Mouse (Mus musculus) left cerebral cortex, adult 11 months (tissue): ENCODE measurements around the gene Adam10.

Experiments
- DNase-seq: peaks from one replicate; pipeline ENCODE4 v3.0.0; 2022; ENCODE audit warnings: low spot score

The Adam10 gene

DNA sequence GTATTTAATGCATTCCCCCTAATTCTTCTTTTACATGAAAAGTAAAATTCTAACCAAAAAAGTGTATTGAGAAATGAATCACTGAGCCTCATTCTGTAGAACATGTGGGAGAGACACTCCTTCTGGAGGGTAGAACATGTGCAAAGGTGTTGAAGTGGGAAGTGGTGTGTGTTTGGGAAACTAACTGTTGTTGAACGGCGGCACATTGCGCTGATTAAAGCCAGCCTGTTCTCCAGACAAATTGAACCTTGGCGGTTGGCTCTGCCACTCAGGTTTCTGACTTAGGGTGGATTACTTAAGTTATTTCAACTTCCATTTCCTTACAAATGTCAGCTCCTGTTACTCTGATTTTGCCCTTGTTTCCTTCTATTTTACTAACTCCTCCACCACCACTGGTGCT, 5.1 kb upstream of the Adam10 start:
- no peak for DNase-seq

DNA sequence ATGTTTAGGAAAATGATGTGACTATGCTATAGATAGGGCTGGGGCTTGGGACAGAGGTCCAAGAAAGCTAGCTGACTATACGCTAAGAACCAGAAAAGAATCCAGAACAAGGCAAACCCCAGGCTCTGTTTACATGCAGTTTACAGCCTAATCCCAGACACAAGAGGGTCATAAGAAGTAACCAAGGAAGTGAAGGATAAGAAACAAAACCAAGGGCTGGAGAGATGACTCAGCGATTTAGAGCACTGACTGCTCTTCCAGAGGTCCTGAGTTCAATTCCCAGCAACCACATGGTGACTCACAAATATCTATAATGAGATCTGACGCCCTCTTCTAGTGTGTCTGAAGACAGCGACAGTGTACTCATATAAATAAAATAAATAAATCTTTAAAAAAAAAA, 3.7 kb upstream of the Adam10 start:
- no peak for DNase-seq

DNA sequence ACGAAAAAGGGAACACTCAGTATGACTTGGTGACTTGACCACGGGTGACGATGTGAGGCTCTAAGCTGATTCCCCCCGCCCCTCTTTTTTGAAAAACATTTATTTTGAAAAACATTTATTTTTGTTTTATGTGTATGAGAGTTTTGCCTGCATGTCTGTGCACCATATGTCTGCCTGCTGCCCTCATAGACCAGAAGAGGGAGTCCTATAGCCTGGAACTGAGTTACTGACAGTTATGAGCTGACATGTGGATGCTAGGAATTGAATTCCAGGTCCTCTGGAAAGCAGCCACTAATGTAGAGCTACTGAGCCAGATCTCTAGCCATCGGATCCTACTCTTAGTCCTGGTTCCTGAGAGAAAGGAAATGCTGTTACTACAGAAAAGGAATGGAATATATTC, 2.8 kb upstream of the Adam10 start:
- no peak for DNase-seq

DNA sequence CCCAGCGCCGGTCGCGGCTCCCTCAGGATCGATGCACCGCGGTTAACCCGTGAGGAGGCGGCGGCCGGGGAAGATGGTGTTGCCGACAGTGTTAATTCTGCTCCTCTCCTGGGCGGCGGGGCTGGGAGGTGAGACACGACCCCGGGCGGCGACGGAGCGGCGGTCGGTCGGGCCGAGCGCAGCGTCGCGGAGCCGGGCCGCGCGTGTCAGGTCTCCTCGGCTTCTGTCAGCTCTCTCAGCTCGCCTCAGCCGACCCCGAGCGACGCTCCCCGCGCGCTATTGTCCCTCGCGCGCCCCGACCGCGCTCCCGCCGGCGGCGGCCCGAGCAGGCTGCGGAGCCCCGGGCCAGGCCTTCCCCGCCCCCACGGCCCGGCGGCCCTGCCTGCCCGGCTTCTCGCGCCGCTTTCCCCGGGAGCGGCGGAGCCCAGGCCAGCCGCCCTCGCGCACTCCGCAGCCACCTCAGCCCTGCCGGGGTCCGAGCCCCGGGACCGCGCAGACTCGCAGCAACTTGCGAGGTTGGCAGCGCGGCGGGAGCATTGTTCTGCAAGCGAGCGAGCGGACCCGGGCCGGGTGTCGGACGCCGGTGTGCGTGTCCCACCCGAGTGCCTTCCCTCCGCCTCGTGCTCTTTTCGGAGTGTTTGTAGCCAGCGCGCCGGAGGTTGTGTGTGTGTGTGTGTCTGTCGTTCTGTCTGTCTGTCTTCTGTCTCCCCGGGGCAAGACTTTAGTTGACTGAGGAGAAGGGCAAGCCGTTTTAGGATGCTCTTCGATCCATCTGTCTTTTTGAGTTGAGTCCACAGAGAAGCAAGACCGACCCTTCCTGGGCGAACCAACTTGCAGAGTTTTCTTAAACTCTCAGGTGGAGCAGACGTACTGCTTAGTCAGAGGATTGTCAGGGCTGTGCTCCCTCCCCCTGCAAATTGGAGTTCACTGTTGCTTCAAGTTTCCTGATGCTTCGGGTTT, 615 bp downstream of the Adam10 start:
- DNase-seq = no peak

DNA sequence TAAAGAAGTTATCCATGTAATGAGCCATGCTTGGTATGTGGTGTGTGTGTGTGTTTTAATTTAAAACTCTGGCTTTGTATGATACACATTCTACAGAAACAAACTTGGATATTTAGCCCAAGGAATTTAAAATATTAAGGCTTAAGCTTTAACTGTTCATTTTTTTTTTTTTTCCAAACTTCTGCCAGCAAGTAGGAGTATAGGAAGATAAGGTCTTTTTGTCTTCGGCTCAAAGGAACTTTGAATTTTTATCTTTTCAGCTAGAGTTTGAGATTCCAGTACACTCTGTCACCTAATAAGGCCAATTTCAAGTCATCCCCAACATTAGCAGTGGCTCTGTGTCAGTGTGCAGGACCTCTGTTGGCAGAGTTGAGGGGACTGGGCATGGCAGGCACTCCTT, 3.4 kb downstream of the Adam10 start:
- no peak for DNase-seq

DNA sequence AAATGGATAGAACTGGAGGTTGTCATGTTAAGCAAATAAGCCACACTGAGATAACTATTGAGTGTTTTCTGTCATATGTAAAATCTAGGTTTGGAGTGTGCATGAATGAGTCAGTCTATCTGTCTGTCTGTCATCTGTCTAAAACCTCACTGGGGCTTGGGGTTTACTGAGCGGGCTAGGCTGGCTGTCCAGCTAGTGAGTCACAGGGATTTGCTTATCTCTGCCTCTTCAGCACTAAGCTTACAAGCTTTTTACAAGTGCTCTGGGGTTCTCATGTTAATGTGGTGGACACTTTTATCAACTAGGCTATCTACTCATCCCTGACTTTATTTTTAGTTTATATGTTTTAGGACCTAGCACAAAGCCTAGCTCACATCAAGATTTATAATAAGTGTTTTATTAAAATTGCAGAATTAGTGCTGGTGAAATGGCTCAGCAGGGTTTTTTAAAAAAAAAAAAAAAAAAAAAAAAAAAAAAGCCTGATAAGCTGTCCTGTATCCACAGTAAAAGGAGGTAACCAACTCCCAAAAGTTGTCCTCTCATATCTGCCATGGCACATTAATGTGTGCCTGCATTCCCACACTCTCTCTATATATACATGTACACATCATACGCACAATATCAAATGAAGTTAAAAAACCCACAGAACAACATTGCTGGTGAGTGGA, 9.6 kb downstream of the Adam10 start:
- DNase-seq = no peak

DNA sequence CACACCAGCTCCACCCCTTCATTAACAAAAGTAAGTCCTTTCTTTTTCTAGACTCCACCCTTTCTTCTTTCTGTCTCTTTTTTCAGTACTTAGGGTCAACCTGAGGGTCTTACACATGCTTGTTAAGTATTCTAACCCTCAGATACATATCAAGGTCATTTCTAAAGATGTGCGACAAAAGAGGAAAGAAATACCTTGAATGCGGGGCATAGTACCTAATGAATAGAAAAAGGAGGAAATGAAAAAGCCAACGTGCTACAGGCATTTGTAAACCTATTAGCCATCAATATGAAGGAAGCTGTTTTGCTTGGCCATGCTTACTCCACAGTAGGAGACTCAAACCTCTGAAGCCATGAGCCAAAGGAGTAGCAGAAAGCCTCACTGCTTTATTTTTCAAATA, 11.1 kb downstream of the Adam10 start:
- no peak for DNase-seq

DNA sequence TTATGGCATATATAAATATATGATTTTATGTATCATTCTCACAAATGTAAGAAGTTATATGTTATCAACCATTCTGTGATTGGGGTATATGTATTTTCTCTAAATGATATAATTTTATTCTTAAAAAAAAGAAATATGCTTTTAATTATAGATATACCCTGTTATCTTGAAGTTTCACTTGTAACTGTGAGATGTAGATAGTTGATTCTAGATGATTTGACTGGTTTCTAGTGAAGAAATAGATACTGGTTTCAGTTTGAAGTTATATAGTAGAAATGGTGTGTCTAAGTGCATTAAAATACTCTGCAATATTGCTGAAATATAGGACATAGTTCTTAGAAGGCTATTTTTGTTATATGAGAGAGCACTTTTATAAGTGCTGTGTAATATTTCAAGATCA, 11.8 kb downstream of the Adam10 start:
- no peak for DNase-seq

DNA sequence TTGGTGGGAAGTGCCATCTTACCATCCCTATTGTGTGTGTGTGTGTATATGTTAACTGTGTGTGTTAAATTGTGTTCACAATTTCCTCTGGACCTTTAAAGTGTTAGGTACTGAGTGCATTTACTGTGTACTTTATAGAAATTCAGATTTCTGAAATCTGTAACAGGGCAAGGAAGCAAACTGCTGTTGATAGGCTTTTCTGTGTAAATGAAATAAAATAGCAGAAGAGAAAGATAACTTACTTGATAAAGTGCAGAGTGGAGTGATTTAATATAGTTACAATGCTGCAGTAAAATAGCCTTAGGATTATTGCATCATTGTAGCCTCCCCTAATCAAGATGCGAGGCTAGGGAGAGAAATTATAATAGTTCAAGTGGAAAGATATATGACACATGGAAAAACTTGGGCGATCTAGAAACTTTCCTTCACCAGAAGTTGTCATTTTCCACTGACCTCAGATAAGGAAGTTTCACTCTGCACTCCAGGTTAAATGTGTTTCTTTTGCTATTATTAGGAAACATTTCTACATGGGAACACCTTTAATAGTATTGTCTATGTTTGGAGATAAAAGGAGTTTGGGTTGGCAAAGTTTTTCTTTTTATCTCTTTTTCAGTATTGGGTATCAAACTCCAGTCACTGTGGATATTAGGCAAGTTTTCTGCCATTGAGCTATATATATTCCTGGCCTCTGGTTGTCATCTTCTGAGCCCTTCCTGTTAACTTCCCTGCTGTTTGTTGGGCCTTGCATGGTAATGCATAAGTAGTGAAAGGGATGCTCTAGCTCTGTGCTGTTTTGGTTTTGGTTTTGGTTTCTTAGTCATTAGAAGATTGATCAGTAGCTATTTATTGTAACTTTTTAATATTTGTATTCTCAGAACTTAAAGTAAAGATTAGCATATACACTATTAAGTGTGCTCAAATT, 13.2 kb downstream of the Adam10 start:
- DNase-seq = no peak

DNA sequence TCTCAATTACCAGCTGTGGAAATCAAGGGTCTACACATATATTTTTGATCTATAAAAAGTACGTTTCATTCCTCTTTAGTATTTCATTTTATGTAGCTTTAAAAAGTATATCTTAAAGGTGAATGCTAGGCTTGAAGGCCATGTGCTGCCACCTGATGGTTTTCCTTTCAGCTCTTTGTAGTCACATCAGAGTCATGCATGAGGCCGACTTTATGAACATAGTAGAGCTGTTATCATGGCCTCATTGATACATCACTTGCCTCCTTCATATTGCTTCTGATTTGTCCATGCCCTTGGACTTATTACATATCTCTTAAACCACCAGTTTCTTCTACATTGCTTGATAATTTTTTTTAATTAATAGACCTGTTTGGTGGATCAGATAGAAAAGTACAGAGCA, 16.9 kb downstream of the Adam10 start:
- no peak for DNase-seq

DNA sequence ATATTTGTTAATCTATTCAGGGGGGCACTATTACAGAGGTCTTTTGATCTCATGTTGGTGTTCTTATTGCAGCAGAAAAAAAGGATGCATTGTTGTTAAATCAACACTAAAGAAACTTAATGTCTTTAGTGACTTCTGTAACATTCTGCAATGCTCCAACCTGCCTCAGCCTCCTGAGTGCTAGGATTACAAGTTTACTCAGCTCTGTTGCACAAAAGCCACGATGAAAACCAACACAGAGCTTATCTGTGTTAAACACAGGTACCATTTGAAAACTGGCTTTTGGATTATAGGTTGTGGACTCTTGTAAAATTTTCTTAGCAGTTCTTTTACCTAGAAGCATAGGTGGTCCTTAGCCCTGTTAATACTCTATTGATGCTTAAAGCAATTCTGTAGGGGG, 19.3 kb downstream of the Adam10 start:
- no peak for DNase-seq

DNA sequence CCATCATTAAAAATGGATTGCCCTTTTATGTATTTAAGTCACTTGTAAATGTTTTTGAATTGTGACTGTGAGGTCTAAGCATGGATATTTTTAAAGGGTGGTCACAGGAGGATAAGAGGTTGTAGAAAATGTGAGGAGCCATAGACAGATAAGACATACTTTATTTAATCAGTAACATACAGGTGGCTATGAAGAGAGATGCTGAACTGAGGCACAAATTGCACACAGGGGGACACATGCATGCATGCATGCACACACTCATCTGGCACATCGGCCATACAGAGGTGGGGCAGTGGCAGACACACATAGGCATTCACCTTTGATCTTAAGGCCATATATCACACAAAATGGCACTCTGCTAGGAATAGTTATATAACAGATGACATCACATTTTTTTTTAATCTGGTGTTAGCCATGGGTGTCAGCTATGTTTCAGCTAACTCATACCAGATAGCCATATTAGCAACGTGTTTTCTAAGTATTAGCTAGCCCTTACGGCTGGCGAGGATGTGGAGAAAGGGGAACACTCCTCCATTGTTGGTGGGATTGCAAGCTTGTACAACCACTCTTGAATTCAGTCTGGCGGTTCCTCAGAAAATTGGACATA, 24.9 kb downstream of the Adam10 start:
- no peak for DNase-seq

DNA sequence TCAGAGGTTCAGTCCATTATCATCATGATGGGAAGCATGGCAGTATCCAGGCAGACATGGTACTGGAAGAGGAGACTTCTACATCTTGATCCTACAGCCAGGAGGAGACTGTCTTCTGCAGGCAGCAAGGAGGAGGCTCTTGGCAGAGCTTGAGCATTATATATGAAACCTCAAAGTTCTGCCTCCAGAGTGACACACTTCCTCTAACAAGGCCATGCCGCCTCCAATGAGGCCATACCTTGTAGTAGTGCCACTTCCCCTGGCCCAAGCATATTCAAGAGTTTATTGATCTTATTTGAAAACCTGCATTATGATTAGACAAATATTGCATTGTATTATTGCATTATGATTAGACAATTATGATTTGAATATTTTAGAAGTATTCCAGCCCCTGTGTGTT, 27.6 kb downstream of the Adam10 start:
- DNase-seq = no peak

DNA sequence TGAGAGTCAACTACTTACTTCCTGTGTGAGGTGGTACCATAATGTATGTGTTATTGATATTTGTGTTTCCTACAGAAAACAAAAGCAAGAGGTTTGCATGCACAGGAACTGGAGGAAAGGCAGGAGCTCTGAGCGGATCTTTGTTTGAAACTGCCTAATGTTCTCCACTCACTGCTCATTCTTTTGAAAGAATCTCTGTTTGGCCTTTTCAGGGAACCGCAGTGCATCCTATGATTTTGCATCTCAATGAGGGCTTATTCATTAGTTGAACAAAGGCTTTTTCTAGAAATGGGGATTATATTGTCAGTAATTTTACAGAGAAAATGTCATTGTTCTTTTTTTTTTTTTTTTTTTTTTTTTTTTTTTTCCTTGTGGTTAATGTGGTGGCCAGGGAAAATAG, 50.7 kb downstream of the Adam10 start:
- DNase-seq = peak; percentile 23

DNA sequence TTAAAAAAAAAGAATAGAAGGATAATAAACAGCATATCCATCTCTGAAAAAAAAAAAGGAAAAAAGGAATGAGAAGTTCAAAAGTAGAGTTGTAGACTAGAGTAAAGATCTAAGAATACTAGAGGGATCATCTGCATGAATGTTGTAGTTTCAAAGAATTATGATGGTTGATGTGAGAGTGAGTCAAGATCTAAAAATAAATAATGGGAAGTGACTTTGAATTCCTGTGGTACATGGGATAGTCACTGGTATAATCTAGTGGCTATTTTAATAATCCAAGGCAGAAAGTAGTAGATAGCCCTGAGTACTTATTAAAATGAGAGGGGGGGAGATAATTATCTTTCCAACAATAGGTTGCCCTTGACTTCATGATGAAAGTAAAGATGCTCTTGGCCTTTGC, 52.3 kb downstream of the Adam10 start:
- DNase-seq = no peak

DNA sequence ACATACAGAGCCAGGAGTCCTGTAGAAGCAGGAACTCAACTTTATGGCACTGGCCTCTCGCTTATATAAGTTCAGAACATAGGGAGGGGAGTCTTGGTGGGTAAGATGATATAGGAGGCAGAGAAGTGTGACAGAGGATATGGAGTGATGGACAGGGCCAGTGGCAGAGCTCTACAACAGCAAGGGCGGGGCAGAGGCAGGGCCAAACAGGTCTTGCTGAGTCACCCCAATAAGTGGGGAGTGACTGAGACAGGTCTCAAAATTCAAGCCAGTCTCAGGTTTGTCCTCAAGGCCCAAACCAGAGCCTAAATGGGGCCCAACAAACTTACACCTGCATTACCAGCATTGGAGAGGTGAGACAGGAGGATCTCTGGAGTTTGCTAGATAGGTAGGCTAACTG, 54.4 kb downstream of the Adam10 start:
- DNase-seq = no peak

DNA sequence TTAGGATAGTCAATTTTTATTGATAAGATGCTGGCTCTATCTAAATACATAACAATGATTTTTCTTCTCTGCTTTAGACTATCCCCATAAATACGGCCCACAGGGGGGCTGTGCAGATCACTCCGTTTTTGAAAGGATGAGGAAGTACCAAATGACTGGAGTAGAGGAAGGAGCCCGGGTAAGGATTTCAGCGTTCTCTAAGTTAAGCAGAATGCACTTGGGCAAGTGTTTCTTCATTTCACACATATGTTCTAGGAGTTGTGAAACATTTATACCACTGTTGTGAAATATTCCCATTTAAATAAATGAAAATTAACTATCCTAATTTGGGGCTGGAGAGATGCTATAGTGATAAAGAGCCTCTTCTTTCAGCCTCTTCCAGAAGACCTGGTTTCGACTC, 61.2 kb downstream of the Adam10 start:
- no peak for DNase-seq

DNA sequence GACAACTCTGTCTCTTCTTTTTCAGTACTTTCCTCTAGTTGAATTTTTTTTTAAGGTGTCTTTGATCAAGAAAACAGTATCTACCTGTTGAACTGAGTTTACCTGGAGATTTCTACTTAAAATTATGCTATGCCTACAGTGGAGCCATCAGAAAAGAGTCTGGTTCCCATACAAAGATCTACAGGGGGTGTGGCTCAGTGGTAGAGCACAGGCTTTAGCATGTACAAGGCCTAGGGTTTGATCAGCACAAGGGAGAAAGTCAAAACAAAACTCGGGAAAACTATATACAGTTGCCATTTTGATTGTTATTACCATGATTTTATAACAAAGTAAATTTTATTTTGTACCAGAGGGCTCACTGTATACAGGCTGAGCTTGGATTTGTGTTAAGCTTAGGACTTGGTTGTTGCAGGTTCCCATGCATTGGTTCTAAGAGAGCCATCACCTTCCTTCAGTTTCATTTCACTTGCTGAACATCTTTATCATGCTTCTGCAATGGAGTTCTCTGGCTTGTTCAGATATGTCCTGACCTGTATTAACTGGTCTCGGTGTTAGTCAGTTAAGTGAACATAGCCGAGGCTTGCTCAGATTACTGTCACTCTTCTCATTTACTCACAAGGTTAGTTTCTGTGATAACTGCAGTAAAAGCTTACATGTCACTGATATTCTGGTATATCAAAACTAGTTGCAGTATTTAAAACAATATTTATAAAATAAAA, 72.9 kb downstream of the Adam10 start:
- DNase-seq = no peak

DNA sequence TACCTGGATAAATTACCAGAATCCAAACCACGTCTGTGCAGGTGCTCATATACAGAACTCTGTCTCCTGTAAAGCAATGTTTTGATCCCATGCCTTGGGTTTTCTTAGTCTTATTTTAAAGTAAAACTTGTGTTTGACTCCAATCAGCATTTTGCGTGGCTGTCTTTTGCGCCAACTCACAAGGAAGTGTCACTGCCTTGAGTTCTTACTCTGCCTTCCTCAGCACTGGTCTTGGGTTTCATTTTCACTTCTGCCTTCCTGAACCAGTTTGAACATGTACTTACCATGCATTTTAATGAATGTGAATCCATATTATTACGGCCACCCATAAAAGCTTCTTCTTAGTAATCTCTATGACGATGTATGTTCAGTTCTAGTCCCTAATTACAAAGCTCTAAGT, 82.2 kb downstream of the Adam10 start:
- DNase-seq = no peak

DNA sequence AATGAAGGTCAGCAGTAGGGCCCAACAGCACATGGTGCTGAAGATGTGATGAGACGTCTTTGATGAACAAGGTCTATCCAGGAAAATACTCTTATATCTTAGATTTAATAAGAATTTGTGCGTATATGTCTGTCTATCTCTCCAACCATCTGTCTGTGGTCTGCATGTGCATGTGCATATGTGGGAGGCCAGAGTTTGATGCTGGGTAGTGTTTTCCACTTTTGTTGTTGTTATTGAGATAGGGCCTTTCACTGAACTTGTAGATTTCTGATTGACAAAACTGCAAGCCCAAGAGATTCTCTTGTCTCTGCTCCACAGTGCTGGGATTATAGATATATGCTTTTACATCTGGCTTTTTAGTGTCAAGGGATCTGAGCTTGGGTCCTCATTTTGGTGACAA, 96.7 kb downstream of the Adam10 start:
- no peak for DNase-seq

DNA sequence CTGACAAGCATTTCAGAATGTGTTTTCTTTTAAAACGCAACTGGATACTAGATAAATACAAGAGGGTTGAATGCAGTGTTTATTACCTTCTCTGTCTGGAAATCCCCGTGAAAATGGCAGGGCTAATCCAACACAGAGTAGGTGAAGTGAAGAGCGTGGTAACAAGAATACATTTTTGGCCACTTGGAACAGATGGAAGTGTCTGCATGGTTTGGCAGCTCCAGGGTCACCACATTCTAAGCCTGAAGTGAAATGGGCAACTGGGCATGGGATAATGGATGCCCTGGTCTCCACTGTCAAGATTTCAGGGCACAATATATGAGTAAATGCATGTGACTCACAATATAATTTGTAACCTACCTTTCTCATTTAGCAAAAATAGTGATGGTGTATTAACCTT, 103.4 kb downstream of the Adam10 start:
- no peak for DNase-seq
